Mouse (Mus musculus): ENCODE measurements around the gene Cdyl.

Cdyl gene

DNA sequence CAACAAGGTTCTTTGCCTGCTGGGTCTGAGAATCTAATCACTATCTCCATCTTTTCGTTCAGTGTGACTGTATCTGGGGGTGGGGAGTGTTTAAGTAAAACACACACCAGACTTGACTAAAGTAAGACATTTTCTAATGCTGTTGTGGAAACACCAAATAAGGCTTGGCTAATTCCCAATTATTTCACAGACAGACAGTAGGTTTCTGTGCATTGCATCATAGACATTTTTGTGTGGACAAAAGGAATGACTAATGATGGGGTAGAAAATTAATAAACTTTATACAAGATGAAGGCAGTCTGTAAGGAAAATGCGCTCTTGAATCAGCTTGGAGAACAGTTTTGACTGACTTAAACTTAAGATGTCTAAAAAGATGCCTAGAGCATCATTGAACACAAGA lies 100.7 kb downstream of the Cdyl start:
- no peak for DNase-seq (ENCODE audit: low read depth)

DNA sequence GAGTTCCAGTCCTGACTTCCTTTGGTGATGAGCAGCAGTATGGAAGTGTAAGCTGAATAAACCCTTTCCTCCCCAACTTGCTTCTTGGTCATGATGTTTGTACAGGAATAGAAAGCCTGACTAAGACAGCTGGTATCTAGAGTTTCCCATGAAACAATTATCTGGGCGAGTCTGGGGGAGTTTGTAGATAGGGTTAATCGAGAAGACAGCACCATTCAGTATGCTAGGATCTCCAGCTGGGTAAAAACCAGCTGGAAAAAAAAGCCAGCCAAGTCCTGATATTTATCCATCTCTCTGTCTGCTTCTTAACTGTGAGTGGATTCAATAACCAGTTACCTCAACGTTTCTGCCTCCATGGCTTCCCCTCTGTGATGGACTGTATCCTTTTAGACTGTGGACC lies 104.9 kb downstream of the Cdyl start:
- DNase-seq (ENCODE audit: low read depth): no peak

DNA sequence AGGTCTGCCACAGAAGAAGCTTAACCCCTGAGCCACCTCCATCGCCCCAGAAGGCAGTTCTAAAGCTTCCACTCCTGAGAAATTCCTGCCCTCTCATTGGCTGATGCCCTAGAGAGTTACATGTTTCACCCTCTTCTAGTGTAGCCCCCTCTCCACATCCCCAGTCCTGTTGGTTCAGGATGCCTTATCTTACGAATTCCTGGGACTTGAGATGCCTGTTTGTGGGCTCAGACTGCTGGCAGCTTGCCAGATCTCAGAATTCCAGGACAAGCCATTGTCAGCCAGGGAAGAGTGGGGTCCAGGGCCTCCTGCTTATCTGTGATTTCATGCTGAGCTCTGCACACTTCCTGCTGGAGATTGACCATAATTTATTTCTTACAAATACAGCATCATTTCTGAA lies 106.2 kb downstream of the Cdyl start:
- no peak for DNase-seq (ENCODE audit: low read depth)

DNA sequence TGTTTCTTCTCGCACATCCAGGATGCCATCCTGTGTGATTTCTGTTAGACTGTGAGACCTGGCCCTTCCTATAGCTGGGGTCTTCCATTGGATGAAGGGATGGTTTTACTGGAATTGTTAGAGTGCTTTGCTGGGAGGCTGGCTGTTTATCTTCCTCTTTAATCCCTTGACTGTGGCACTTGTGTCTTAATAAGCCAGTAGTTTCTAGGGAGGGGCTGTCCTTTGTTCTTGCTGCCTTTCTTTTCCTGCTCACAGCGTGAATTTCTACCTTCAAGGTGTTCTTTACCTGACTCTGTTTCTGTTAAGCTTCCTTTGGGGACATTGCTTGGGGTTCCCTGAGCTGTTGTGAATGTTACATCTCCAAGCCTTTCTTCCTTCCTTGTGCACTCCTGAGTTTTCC lies 110.0 kb downstream of the Cdyl start:
- DNase-seq (ENCODE audit: low read depth): no peak

DNA sequence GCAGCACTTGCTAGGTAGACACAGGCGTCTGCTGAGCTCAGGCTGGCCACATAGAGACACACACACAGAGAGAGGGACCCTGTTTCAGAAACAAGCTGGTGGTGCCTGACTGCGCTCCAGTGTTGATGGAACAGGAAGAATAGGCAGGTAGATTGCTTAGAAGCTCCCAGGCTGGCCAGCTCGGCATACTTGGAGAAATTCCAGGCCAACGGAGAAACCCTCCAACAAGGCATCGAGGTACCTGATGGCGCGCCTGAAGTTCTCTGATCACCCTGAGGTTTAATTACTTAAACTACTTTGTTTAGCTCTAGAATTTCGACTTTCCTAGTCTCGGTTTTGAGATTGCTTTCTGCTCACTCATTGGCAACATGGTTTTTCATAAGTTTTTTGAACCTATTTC lies 110.8 kb downstream of the Cdyl start:
- no peak for DNase-seq (ENCODE audit: low read depth)

DNA sequence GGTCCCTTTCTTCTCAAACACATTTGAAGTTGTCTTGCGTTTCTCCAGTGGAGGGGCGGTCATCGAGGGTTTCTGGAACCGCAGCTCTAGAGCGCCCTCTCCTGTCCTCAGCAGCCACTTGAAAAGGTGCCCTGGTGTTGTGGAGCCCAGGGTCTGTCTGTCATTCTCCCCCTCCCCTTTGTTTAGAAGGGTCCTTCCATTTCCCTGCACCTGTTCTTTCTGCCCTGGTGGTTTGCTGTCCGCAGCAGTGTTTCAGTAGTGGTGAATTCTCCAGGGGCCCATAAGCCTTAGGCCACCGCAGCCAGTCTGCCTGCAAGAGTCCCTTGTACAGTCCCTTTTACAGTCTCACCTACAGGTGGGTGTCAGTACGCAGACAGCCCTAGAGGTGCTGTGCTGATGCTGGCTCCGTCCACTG lies 112.3 kb downstream of the Cdyl start:
- DNase-seq (ENCODE audit: low read depth): peak; percentile 6

DNA sequence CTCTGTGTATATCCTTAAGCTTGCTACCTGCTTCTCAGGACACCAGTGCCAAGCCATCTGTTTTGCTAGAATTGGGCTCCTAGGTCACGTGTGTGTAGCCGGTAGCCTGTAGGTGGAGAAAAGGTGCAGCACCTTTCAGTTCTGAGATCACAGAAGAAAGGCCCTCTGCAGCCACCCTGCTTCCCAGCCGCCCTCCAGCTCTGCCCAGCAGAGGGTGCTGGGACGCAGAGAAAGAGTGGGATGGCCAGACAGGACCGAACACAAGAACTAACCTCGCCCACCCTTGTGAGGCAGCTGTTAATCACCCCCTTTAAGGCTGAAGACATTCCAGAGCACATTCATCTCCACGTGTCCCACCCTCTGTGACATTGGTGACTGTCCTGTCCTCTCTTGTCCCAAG lies 114.1 kb downstream of the Cdyl start:
- DNase-seq (ENCODE audit: low read depth): no peak

DNA sequence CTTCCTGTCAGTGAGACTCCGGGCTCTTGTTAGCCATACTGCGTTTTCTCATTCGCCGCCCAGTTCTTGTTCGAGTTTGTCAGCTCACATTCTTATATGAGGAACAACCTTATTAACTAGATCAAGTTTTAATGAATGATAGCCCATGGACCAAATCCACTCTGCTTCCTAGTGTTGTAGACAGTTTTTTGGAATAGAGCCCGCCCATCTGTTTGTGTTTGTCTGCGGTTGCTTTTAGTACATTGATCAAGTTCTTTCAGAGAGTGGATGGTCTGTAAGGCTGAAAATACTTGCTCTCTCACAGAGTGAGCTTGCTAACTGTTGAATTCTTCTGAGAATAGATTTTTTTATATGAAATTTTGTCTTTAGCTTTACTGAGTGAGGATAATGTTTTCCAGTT lies 116.5 kb downstream of the Cdyl start:
- DNase-seq (ENCODE audit: low read depth): no peak

DNA sequence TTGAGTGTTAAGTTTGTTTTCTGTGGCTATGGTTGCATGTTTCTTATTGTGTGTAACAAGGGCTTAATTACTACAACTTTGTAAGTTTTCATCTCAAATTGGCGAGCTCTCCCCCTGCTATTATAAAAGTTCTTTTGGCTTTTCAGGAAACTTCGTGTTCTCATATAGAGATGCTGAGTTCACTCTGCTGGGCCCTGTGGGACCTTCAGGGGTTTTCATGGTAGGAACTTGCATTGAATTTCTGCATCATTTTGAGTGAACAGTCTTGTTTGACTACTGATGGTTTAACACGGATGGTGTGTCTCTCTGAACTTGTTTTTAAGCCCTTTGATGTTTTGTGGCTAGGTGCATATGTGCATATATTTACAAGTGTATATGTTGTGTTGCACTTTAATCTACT lies 121.1 kb downstream of the Cdyl start:
- DNase-seq (ENCODE audit: low read depth): no peak

DNA sequence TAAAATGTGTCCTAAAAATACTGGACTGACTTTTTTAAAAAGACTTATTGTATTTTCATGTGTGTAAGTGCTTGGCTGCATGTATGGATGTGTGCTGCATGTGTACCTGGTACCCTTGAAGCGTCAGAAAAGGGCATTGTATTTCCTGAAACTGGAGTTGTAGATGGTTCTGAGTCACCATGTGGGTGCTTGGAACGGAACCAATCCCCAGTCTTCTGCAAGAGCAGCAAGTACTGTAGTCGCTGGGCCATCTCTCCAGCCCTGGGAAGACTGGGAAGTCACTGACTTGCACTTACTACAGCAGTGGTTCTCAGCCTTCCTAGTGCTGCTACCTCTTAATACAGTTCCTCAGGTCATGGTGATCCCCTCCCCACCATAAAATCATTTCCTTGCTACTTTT lies 122.1 kb downstream of the Cdyl start:
- DNase-seq (ENCODE audit: low read depth): no peak

DNA sequence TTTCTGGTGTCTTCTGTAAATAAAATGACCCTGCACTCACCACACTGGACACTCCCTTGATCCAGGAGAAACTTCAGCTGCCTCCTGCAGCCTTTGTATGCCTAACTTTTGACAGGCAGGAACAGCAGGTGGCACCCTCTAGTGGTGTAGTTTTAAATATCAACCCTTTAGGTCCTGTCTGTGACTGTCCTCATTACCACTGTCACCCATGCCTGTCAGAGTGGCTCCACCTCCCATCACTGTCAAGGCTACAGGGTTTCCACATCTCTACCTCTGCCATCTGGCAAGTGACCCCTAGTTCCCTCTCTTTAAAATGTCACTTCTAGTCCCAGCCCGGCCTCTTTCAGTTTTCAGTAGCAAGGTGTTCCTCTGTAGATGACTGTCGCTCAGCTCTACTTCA lies 123.3 kb downstream of the Cdyl start:
- peak; percentile 60 for DNase-seq (ENCODE audit: low read depth)

DNA sequence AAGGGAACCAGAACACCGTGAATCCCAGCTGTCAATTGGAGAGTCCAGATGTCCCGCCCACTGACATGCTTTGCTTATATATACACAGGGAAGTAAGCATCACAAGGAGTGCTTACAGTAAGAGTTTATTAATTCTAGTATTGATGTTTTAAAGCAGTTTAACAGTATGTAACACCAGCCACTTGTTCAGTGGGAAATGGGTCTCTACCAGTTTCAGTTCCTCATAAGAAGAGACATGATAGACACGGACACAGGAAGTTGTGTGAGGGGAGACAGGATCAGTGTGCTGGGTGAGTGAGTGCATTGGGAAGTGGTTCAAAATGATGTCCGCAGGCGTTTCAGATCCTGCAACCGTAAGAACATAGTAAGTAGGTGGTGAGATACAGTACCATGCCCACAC lies 123.9 kb downstream of the Cdyl start:
- no peak for DNase-seq (ENCODE audit: low read depth)

DNA sequence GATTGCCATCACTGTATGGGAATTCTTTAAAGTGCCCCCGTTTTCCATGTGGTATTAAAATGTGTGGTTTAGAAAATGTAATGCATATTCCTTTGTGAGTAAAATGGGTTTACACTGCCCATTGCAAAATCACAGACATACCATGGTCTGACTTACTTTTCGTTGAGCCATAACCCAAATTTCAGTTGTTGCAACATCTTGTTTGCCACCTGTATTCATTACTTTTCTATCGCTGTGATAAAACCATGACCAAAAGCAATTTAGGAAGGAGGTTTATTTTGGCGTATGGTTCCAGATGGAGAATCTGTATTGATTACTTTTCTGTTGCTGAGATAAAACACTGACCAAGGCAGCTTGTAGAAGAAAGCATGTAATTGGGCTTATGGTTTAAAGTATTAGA lies 124.6 kb downstream of the Cdyl start:
- no peak for DNase-seq (ENCODE audit: low read depth)

DNA sequence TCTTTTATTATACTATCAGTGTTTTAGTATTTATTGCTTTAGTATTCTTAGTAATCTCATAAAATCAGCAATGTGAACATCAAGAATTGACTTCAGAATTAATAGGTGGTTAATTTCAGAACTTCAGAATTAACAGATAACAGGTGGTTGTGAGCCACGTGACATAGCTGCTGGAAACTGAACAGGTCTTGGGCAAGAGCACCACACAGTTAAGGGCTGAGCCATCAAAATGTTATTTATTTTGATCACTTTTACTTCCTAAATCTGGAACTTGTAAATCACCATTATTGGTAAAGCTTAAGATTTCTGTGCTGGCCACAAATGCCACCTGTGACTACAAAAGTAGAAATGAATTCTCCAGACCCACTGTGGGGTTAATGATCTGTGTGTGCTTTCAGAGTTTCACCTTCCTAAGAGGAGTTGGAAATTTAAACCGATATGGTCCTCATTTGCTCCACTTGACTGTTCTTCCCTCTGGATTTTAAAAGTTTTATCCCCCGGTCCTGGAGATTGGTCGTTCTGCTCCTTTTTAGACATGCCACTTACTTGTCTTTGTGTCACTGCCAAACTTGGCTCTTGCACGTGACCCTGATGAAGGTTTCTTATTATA lies 125.8 kb downstream of the Cdyl start:
- DNase-seq (ENCODE audit: low read depth): no peak

DNA sequence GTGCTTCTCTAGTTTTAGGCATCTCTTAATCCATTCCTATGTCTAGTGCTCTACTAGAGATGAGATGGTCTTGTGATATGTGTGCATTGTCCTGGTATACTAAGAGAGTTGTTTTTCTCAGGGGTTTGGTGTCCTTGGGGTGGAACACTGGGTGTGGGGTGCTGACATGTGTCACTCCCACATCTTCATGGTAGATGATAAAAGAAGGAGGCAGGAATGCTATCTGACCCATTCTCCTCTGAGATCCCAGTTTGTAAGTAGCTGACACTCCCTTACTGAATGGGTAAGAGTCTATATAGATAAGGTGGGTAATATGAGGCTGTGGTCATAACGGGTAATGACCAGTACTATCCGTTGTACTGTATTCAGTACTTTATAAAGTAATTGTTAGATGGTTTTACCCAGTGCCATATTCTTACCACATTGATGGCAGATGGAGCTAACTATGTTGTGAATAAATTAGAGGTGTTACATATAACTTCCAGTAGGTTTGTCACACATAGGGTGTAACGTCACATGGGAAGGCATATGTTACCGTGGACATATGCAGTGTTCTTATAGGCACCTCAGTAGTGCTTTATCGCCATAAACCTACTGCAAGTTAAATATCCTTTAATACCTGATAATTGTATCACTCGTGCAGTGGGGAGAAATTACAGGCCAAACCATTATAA lies 127.2 kb downstream of the Cdyl start:
- no peak for DNase-seq (ENCODE audit: low read depth)

DNA sequence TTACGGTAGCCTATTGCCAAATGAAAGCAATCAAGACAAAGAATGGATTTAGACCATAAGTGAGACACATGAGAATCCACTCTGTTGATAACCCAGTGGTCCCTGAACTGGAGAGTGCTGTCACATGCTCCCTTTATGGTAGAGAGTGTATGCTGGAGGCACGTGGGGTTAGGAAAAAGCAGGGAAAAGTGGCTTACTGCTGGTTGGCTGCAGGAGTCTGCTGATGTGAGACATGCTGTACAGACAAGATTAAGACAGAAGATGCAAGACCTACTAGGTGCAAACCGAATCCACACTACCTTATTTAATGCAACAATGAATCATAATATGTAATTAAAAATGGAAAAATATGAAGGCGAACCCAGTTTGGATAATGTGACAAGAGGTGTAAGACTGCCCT lies 129.9 kb downstream of the Cdyl start:
- no peak for DNase-seq (ENCODE audit: low read depth)

DNA sequence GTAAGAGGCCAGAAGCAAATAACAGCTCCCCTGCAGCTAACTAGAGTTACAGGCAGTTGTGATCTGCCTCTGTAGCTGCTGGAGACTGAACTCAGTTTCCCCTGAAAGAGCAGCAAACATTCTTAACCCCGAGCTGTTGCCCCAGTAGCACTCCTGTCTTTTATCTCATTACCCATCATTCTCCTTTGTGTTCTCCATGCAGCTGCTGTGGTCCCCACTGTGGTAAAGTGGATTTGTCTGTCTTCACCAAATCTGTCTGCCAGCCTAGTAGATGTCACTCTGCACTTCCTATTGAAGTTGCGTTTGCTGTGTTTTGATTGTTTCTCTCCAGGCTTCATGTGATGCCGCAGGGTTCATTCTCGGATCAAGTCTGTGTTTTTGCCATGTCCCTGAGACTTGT lies 130.8 kb downstream of the Cdyl start:
- DNase-seq (ENCODE audit: low read depth): no peak

DNA sequence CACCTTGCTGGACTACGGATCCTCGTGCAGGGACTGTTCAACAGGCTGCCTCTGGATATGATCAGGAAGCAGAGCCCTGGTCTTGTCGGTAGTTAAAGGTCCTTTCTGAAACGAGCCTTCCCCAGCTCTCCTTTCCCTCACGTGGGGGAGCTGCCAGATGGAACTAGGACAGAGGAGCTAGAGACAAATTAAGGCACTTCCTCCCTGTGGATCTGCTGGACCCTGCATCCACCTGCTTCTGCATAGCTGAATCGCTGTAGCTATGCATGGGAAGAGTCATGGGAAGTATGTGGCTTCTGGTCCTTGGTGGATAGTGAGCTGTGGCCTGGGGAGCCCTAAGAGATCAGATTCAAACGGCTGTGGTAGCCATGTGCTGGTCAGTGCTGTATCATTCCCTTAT lies 134.7 kb downstream of the Cdyl start:
- DNase-seq (ENCODE audit: low read depth): no peak

DNA sequence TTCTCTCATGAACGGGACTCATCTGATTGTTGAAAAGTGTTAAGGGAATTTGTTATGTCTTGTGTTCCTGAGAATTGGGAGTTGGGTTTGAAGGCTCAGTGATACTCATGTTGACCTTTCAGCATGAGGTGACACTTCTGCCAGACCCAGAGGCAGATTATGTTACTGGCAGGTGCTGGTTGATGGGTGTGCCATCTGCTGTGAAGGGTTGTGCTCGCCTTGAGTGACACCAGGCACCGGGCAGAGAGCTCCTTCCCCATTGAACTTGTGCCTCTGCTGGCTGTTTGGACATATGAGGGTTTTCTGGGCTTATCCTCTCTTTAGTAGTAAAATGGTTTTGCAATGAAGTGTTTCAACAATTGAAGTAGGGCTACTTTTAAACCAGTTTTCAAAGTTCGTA lies 135.1 kb downstream of the Cdyl start:
- DNase-seq (ENCODE audit: low read depth): no peak

DNA sequence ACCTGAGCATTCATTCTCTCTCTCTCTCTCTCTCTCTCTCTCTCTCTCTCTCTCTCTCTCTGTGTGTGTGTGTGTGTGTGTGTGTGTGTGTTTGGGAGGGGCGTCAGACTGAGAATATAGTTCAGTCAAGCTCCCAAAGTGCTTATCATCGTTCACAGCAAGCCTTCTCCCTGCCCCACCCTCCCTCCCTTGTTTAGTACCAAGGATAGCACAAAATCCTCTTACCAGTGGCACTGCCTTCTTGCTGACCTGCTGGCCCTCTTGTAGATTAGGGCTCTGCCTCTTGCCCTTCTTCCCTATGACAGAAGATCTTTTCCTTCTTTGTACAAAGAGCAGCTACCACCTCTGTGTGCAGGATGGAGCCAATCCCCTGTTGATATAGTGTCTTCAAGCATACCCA lies 136.3 kb downstream of the Cdyl start:
- no peak for DNase-seq (ENCODE audit: low read depth)

DNA sequence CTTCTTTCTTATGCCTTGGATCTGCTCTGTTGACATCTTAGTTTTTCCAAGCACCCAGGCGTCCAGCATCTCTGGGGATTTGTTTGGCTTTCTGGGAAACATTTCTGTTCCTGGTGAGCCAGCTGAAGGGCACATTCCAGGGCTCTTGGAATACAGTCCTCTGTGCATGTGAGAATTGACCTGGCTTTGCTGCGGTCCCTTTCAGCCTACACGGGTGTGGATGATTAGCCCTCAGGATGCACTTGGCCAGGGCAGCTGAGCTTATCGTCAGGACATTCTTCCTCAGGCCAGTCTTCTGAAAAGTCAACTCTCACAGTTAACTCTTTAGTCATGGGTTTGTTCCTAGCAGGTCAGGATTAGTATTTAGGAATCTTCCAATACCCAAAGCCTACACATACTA lies 136.7 kb downstream of the Cdyl start:
- no peak for DNase-seq (ENCODE audit: low read depth)

DNA sequence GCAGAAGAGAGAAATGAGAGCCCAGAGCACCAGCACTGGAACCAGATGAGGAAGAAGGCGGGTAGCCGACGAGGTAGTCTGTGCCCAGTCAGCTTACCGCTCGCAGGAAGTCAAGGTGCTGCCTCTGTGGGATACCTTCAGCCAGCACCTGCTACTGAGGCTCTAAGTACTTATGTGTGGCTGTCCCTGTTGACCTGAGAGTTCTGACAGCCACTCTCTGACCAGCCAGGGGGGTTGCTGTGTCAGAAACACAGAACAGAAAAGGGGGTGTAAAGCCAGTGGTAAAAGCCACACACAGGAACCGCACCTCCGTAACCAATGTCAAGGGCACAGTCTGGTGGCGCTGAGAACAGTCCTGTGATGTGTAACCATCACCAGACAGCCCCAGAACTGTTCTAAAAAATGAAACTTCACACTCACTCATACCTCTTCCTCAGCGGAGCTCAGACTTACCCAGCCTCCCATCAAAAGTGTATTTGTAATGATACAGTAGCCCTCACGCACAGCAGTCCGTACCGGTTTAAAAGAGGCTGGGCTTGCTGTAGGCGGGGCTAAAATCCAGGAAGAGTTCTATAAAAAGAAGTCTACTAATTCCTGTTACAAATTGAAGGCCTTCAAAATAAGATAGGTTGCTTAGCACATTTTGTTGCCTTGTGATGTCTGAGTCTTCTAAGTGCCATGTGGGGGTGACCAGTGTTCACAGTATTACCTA lies 138.3 kb downstream of the Cdyl start:
- DNase-seq (ENCODE audit: low read depth): no peak

DNA sequence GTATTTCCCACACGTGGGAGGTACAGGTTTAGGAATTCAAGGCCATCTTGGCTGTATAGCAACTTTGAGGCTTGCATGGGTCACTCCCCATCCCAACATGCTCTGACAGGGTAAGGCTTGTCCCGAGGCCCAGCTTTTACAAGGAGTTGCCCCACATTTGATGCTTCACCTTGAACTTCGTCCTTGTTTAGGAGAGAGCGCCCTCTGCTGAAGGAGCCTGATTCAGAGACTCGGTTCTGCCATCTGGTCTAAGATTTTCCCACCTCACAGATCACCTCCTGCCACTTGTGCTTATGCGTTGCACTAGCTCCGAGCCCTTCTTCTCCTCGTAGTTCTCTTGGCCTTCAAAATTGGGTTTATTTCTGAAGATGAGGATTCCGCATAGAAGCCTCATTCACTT lies 139.0 kb downstream of the Cdyl start:
- DNase-seq (ENCODE audit: low read depth): peak; percentile 43

DNA sequence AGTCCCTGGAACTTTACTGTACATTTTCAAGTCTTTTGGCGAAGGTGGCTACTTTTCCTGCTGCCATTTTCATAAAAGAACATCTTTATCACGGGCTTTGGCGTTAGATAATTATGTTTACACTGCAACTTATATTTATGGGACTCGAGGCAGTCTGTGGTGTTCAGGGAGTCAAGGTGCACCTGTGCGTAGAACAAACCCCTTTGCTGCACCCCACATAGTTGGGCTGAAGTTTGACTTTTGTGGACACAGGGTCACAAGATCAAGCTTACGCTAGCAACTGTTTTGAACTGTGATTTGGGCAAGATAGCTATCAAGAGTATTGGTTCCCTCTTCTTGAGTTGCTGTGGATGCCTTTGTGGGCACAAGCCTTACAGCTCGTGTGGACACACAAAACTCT lies 140.6 kb downstream of the Cdyl start:
- no peak for DNase-seq (ENCODE audit: low read depth)

Measured in NIH3T3 (cell line).